Mouse (Mus musculus) kidney, postnatal 4 days (tissue): ENCODE measurements around the gene Gm42688.

Source experiments
- DNase-seq, 2 experiments: peaks; one replicate each; pipeline ENCODE4 v3.0.0; 2021; ENCODE audit warnings: mixed read lengths in 2 of 2

Gm42688 gene

GRCm38 (mm10) chr6:83101316-83101687, at the start of gene Gm42688, which contains the start of gene Ccdc142:
Gene Gm42688, plus strand, starts transcription at chr6:83101617.
Gene Ccdc142, plus strand, starts transcription at chr6:83101601.
- DNase-seq: peak; percentile 90 to 95

GRCm38 (mm10) chr6:83053136-83053960, 48.1 kb upstream of the Gm42688 start:
- peak; percentile 47 to 60 for DNase-seq

- DNase-seq: peak; percentile 95 to 97
Measured at GRCm38 (mm10) chr6:83054074-83054851, 47.2 kb upstream of the Gm42688 start, which contains the start of gene Aup1. Gene Aup1, plus strand, starts transcription at chr6:83054521.

GRCm38 (mm10) chr6:83054871-83055431, 46.5 kb upstream of the Gm42688 start, which contains the start of gene Htra2:
Gene Htra2, minus strand, starts transcription at chr6:83055273.
- DNase-seq: peak; percentile 43 to 67

- peak; percentile 50 to 73 for DNase-seq
Measured at GRCm38 (mm10) chr6:83057790-83058189, 43.6 kb upstream of the Gm42688 start, which contains the start of gene Dqx1. Gene Dqx1, plus strand, starts transcription at chr6:83057844.

GRCm38 (mm10) chr6:83058725-83059124, 42.7 kb upstream of the Gm42688 start:
- DNase-seq: no peak

- no peak for DNase-seq
Measured at GRCm38 (mm10) chr6:83065995-83066394, 35.4 kb upstream of the Gm42688 start.

GRCm38 (mm10) chr6:83066441-83066840, 35.0 kb upstream of the Gm42688 start:
- DNase-seq: no peak

GRCm38 (mm10) chr6:83068221-83068620, 33.2 kb upstream of the Gm42688 start:
- no peak for DNase-seq

- peak in 1 of 2 experiments; percentile 58 for DNase-seq
Measured at GRCm38 (mm10) chr6:83068706-83069487, 32.5 kb upstream of the Gm42688 start.

- DNase-seq: peak in 1 of 2 experiments; percentile 47
Measured at GRCm38 (mm10) chr6:83069488-83070246, 31.8 kb upstream of the Gm42688 start.

- no peak for DNase-seq
Measured at GRCm38 (mm10) chr6:83070247-83070310, 31.3 kb upstream of the Gm42688 start, which contains the start of gene Tlx2. Gene Tlx2, minus strand, starts transcription at chr6:83070293.

- DNase-seq: peak; percentile 46 to 71
Measured at GRCm38 (mm10) chr6:83070311-83071219, 30.9 kb upstream of the Gm42688 start.

GRCm38 (mm10) chr6:83071220-83071619, 30.2 kb upstream of the Gm42688 start:
- no peak for DNase-seq

- peak in 1 of 2 experiments; percentile 37 for DNase-seq
Measured at GRCm38 (mm10) chr6:83074979-83075378, 26.4 kb upstream of the Gm42688 start.

- peak in 1 of 2 experiments; percentile 67 for DNase-seq
Measured at GRCm38 (mm10) chr6:83077630-83078323, 23.6 kb upstream of the Gm42688 start, which contains the start of gene Pcgf1. Gene Pcgf1, plus strand, starts transcription at chr6:83077869.

- peak; percentile 100 for DNase-seq
Measured at GRCm38 (mm10) chr6:83078324-83078858, 23.0 kb upstream of the Gm42688 start.

- DNase-seq: no peak
Measured at GRCm38 (mm10) chr6:83080210-83080609, 21.2 kb upstream of the Gm42688 start.

- DNase-seq: no peak
Measured at GRCm38 (mm10) chr6:83083497-83083896, 17.9 kb upstream of the Gm42688 start.

GRCm38 (mm10) chr6:83084477-83084876, 16.9 kb upstream of the Gm42688 start:
- peak; percentile 18 to 26 for DNase-seq
